Mouse (Mus musculus) midbrain, embryonic 15.5 days (tissue): ENCODE data around the gene Olfr1451. TPM values are rescaled to one million over a fixed set of nuclear protein-coding genes. Genes with fewer than 3 reads are reported as not detected.
"Not testable (repeated sequence)": the region's sequence is repeated elsewhere in the genome, so short reads cannot be mapped to it uniquely, and the experiment has no call there.

Experiments
- ATAC-seq: fragments of 200-750 bp; cut with Nextera tagmentation; replicated peaks from 2 replicates; pipeline ENCODE4 v1.8.0; 2017; ENCODE audit warnings: moderate TSS enrichment
- H3K27ac ChIP-seq: fragments of 300-500 bp; sonication (generic); 2 replicates; pipeline ENCODE4 v1.5.1; 2015; ENCODE audit warnings: mild to moderate bottlenecking, inconsistent platforms
- H3K27me3 ChIP-seq: fragments of 300-500 bp; sonication (generic); replicated peaks from 2 replicates; pipeline ENCODE4 v1.6.1; 2015; ENCODE audit warnings: inconsistent platforms
- H3K36me3 ChIP-seq: fragments of 300-500 bp; sonication (generic); replicated peaks from 2 replicates; pipeline ENCODE4 v1.6.1; 2015; ENCODE audit warnings: inconsistent platforms
- H3K4me1 ChIP-seq: fragments of 300-500 bp; sonication (generic); 2 replicates; pipeline ENCODE4 v1.6.1; 2015; ENCODE audit warnings: inconsistent platforms
- H3K4me2 ChIP-seq: fragments of 300-500 bp; sonication (generic); 2 replicates; pipeline ENCODE4 v1.6.1; 2015; ENCODE audit warnings: inconsistent platforms, mild to moderate bottlenecking, moderate library complexity
- H3K4me3 ChIP-seq: fragments of 300-500 bp; sonication (generic); 2 replicates; pipeline ENCODE4 v1.5.1; 2015; ENCODE audit warnings: mild to moderate bottlenecking, inconsistent platforms
- H3K9ac ChIP-seq: fragments of 300-500 bp; sonication (generic); 2 replicates; pipeline ENCODE4 v1.6.1; 2015; ENCODE audit warnings: mild to moderate bottlenecking, inconsistent platforms
- H3K9me3 ChIP-seq: fragments of 300-500 bp; sonication (generic); 2 replicates; pipeline ENCODE4 v1.6.1; 2016; ENCODE audit warnings: inconsistent platforms
- WGBS: fragments of 180-500 bp; shearing (Covaris S2); methylation state at CpG from one replicate; pipeline ENCODE4 v1.1.7; 2015; ENCODE audit warnings: mixed read lengths; 5-methylcytosine and 5-hydroxymethylcytosine counted together
- polyA plus RNA-seq: library from polyadenylated mRNA; unstranded; fragments of >200 nt; fragmentation: Nextera tagmentation; extraction: Ambion mirVana; gene quantifications from 2 replicates; pipeline ENCODE4 v1.2.1, GENCODE M21; 2015

Gene Olfr1451
- polyA plus RNA-seq, result not detected in 2 replicates

DNA sequence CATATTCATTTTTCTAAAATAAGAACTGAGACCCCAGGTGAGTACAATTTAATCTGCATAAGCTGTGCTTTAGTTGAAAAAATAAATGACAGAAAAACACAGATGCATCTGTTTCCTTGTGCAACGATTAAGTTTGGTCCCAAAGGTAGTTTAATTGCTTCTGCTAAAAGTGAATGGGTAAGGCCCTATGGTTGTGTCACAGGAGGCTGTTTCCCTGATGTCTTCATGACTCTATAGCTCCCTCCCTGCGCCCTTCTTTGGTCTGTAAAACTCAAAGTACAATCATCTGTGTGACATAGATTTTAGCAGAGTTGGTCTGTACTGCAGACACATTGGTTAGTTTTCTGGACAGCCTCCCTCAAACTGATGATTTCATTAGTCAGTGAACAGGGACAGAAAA, at the start of gene Olfr1451:
TSS of gene Olfr1451 (plus strand) at position 301 of the 400 bp plus-strand sequence.
- no peaks in the 10 kb centered on the region for H3K27me3 ChIP-seq
- H3K27ac ChIP-seq, result no peak within 1 kb of the TSS
- ATAC-seq, result no peak
- WGBS, result 68% methylated on average over 2 of the region's 2 CpGs
- H3K4me2 ChIP-seq, result no peak within 1 kb of the TSS
- no peaks in the 10 kb centered on the region for H3K36me3 ChIP-seq
- no peaks in the 10 kb centered on the region for H3K4me1 ChIP-seq
- H3K4me3 ChIP-seq, result no peak within 1 kb of the TSS
- no peak within 1 kb of the TSS for H3K9ac ChIP-seq
- H3K9me3 ChIP-seq, result peaks cover 5% of the 10 kb centered on the region; the same call in 1 of the 2 replicates

DNA sequence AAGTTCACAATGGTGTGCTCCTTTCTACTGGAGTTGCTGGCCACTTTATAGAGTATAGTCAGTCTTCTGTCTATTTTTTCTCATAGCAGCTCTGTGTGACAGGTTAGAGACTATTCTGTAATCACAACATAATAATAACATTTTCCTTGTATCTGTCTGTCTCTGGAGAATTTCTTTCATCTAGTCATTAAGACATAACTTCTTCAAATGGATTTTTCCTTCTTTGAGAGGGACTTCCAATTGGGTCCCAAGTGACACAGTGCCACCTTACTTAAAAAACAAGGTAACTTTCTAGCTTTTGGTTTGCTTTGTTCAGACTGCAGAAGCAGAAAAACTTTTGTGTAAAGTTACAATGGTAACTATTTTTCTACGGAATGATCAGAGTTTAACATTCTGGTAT, 44.9 kb upstream of the Olfr1451 start, which contains the start of gene Olfr1450:
TSS of gene Olfr1450 (plus strand) at position 301 of the 400 bp plus-strand sequence.
- Histone ChIP-seq H3K4me3 (no peak within 1 kb of the TSS), H3K36me3 (no peaks in the 10 kb centered on the region), H3K9ac (no peak within 1 kb of the TSS), H3K9me3 (peaks cover 8% of the 10 kb centered on the region; the same call in 1 of the 2 replicates), H3K27ac (no peak within 1 kb of the TSS), H3K4me1 (no peaks in the 10 kb centered on the region), H3K4me2 (no peak within 1 kb of the TSS), H3K27me3 (no peaks in the 10 kb centered on the region)
- no peak for ATAC-seq
- 90% methylated on average over 1 of the region's 1 CpGs for WGBS

- H3K27me3 ChIP-seq, ATAC-seq, H3K9ac ChIP-seq, H3K4me1 ChIP-seq, H3K9me3 ChIP-seq, H3K36me3 ChIP-seq, H3K4me3 ChIP-seq, H3K4me2 ChIP-seq, H3K27ac ChIP-seq: not testable (repeated sequence)
- 83% methylated on average over 5 of the region's 5 CpGs for WGBS
Observed at GRCm38 (mm10) chr19:12970082-12970481, 24.7 kb upstream of the Olfr1451 start.

- not testable (repeated sequence) for H3K9me3 ChIP-seq, H3K9ac ChIP-seq, H3K27me3 ChIP-seq, H3K4me1 ChIP-seq, H3K27ac ChIP-seq, H3K4me2 ChIP-seq, H3K4me3 ChIP-seq, H3K36me3 ChIP-seq, ATAC-seq
- WGBS, result 97% methylated on average over 4 of the region's 4 CpGs
Observed at GRCm38 (mm10) chr19:12992316-12992715, 2.5 kb upstream of the Olfr1451 start.

DNA sequence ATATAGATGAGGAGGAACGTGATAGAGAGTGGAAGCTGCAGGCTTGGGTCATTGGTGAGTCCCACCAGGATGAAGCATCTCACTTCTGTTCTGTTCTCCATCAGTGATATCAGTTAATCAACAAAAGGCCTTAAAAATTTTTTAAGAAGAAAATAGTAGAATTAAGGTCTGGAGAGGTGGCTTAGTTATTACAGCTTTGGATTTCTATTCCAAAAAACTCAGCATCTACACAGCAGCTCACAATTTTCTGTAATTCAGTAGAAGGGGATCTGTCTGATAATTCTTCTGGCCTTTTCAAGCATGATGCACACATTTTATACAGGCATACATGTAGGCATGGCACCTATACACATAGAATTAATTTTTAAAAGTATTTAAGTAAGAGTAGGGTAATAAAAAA, 33.4 kb downstream of the Olfr1451 start, which contains the start of gene Olfr1453:
TSS of gene Olfr1453 (minus strand) at position 101 of the 400 bp plus-strand sequence.
- Histone ChIP-seq H3K27me3 (no peaks in the 10 kb centered on the region), H3K27ac (no peak within 1 kb of the TSS), H3K36me3 (no peaks in the 10 kb centered on the region), H3K4me3 (no peak within 1 kb of the TSS), H3K9ac (no peak within 1 kb of the TSS), H3K4me2 (no peak within 1 kb of the TSS), H3K4me1 (no peaks in the 10 kb centered on the region), H3K9me3 (peaks cover 6% of the 10 kb centered on the region; the same call in 1 of the 2 replicates)
- 29% methylated on average over 1 of the region's 1 CpGs for WGBS
- ATAC-seq, result no peak

Other genes starting within 250 kb of the Olfr1451 start
- gene Cntf, start 229.4 kb upstream of the Olfr1451 start, polyA plus RNA-seq, result 1.1 and 1.4 TPM in 2 replicates
- 13.5 and 13.8 TPM in 2 replicates for gene Zfp91, start 198.9 kb upstream of the Olfr1451 start, polyA plus RNA-seq
- gene Lpxn, start 198.8 kb upstream of the Olfr1451 start, polyA plus RNA-seq, result 1.0 TPM in 2 replicates
- not detected in 2 replicates for gene Gm5244, start 148.3 kb upstream of the Olfr1451 start, polyA plus RNA-seq
- gene Olfr1444, start 137.7 kb upstream of the Olfr1451 start, polyA plus RNA-seq, result not detected in 2 replicates
- not detected in 2 replicates for gene Olfr1445, start 111.2 kb upstream of the Olfr1451 start, polyA plus RNA-seq
- not detected in 2 replicates for gene Olfr1446, start 101.5 kb upstream of the Olfr1451 start, polyA plus RNA-seq
- not detected in 2 replicates for gene Olfr1447, start 91.3 kb upstream of the Olfr1451 start, polyA plus RNA-seq
- gene Olfr1448, start 70.6 kb upstream of the Olfr1451 start, polyA plus RNA-seq, result not detected in 2 replicates
- gene Olfr1449, start 64.2 kb upstream of the Olfr1451 start, polyA plus RNA-seq, result not detected in 2 replicates
- gene Olfr1450, start 44.8 kb upstream of the Olfr1451 start, polyA plus RNA-seq, result not detected in 2 replicates
- gene Olfr1453, start 33.3 kb downstream of the Olfr1451 start, polyA plus RNA-seq, result not detected in 2 replicates
- not detected in 2 replicates for gene Olfr1454, start 65.6 kb downstream of the Olfr1451 start, polyA plus RNA-seq
- not detected in 2 replicates for gene Olfr1457, start 102.9 kb downstream of the Olfr1451 start, polyA plus RNA-seq
- gene Olfr1458, start 111.8 kb downstream of the Olfr1451 start, polyA plus RNA-seq, result not detected in 2 replicates
- 0.03 TPM in 2 replicates for gene Olfr1459, start 154.5 kb downstream of the Olfr1451 start, polyA plus RNA-seq
- gene Olfr1461, start 168.0 kb downstream of the Olfr1451 start, polyA plus RNA-seq, result not detected in 2 replicates
- not detected in 2 replicates for gene Olfr1462, start 190.7 kb downstream of the Olfr1451 start, polyA plus RNA-seq
- not detected in 2 replicates for gene Olfr1463, start 236.3 kb downstream of the Olfr1451 start, polyA plus RNA-seq